Mouse (Mus musculus): ENCODE data around the gene AB124611.
"Not testable (repeated sequence)": the region's sequence is repeated elsewhere in the genome, so short reads cannot be mapped to it uniquely, and the experiment has no call there.

The AB124611 gene

GRCm38 (mm10) chr9:21525937-21526633, at the start of gene AB124611:
TSS of gene AB124611 (plus strand) at chr9:21526176.
- DNase-seq, result peak; percentile 52

GRCm38 (mm10) chr9:21477707-21478106, 48.3 kb upstream of the AB124611 start:
- no peak for DNase-seq

GRCm38 (mm10) chr9:21484065-21484464, 41.9 kb upstream of the AB124611 start:
- no peak for DNase-seq

- DNase-seq, result not testable (repeated sequence)
Measured at GRCm38 (mm10) chr9:21488246-21488645, 37.7 kb upstream of the AB124611 start.

GRCm38 (mm10) chr9:21490696-21491095, 35.3 kb upstream of the AB124611 start:
- no peak for DNase-seq

- no peak for DNase-seq
Measured at GRCm38 (mm10) chr9:21493907-21494306, 32.1 kb upstream of the AB124611 start.

GRCm38 (mm10) chr9:21494726-21495125, 31.2 kb upstream of the AB124611 start:
- DNase-seq, result no peak

- no peak for DNase-seq
Measured at GRCm38 (mm10) chr9:21496308-21497049, 29.5 kb upstream of the AB124611 start.

GRCm38 (mm10) chr9:21497050-21497542, 28.9 kb upstream of the AB124611 start:
- peak; percentile 60 for DNase-seq

GRCm38 (mm10) chr9:21497664-21498063, 28.3 kb upstream of the AB124611 start:
- DNase-seq, result no peak

- no peak for DNase-seq
Measured at GRCm38 (mm10) chr9:21498284-21498902, 27.6 kb upstream of the AB124611 start.

- no peak for DNase-seq
Measured at GRCm38 (mm10) chr9:21503352-21503751, 22.6 kb upstream of the AB124611 start.

- no peak for DNase-seq
Measured at GRCm38 (mm10) chr9:21505767-21506166, 20.2 kb upstream of the AB124611 start.

GRCm38 (mm10) chr9:21507753-21508430, 18.1 kb upstream of the AB124611 start:
- no peak for DNase-seq

- DNase-seq, result no peak
Measured at GRCm38 (mm10) chr9:21508871-21509404, 17.0 kb upstream of the AB124611 start.

GRCm38 (mm10) chr9:21509772-21510688, 15.9 kb upstream of the AB124611 start, which contains the start of gene Tmed1:
TSS of gene Tmed1 (minus strand) at chr9:21510252.
- DNase-seq, result peak; percentile 96

GRCm38 (mm10) chr9:21510689-21511015, 15.3 kb upstream of the AB124611 start:
- DNase-seq, result no peak

GRCm38 (mm10) chr9:21511052-21511451, 14.9 kb upstream of the AB124611 start:
- no peak for DNase-seq

- DNase-seq, result no peak
Measured at GRCm38 (mm10) chr9:21513466-21513865, 12.5 kb upstream of the AB124611 start.

GRCm38 (mm10) chr9:21517947-21518495, 8.0 kb upstream of the AB124611 start:
- no peak for DNase-seq

- DNase-seq, result not testable (repeated sequence)
Measured at GRCm38 (mm10) chr9:21518690-21519089, 7.3 kb upstream of the AB124611 start.

Data from layer of hippocampus, adult 9-11 months (tissue).